Mouse (Mus musculus): ENCODE measurements around the gene Ccnt1.

GRCm38 (mm10) chr15:98507321-98507720 lies 63.4 kb downstream of the Ccnt1 start:
- TF ChIP-seq CTCF (IDR thresholded peaks at IDR 0.05; ENCODE audit: control insufficient read depth, insufficient read depth, insufficient read length) (no peak), USF1 (IDR thresholded peaks at IDR 0.05; ENCODE audit: low read depth) (no peak), MAX (IDR thresholded peaks at IDR 0.05) (no peak), MYOD1 (IDR thresholded peaks at IDR 0.05; ENCODE audit: control insufficient read depth, insufficient read length, low read depth) (no peak), CEBPB (IDR thresholded peaks at IDR 0.05; ENCODE audit: low read depth) (no peak), MYOG (IDR thresholded peaks at IDR 0.05; ENCODE audit: control insufficient read depth, extremely low read depth, insufficient read length) (no peak), FOSL1 (IDR thresholded peaks at IDR 0.05; ENCODE audit: insufficient read depth, low read length, poor library complexity, severe bottlenecking) (no peak)
